Mouse (Mus musculus) kidney, postnatal 25 days (tissue): Measurements from ENCODE around the gene Ddit4l.
"Not testable (repeated sequence)": the region's sequence is repeated elsewhere in the genome, so short reads cannot be mapped to it uniquely, and the experiment has no call there.

ENCODE experiments used
- DNase-seq, 2 experiments: peaks; one replicate each; pipeline ENCODE4 v3.0.0; 2021; ENCODE audit warnings: mixed read lengths in 2 of 2

The Ddit4l gene

GRCm38 (mm10) chr3:137647427-137648100 is 26.2 kb downstream of the Ddit4l start:
- no peak for DNase-seq

GRCm38 (mm10) chr3:137649112-137649511 is 27.7 kb downstream of the Ddit4l start:
- no peak for DNase-seq

- no peak for DNase-seq
Observed at GRCm38 (mm10) chr3:137652853-137653252, 31.4 kb downstream of the Ddit4l start.

- not testable (repeated sequence) for DNase-seq
Observed at GRCm38 (mm10) chr3:137671224-137671623, 49.8 kb downstream of the Ddit4l start, which contains the start of gene Gm21962. Gm21962 (plus strand) TSS chr3:137671524.
